Mouse (Mus musculus) embryonic facial prominence, embryonic 14.5 days (tissue): Measurements from ENCODE around the gene Tmc8. TPM values are rescaled to one million over a fixed set of nuclear protein-coding genes. Genes with fewer than 3 reads are reported as not detected.
A peak's percentile ranks its signal among the peaks of the same experiment; 100 is the strongest.
"Not testable (repeated sequence)": the region's sequence is repeated elsewhere in the genome, so short reads cannot be mapped to it uniquely, and the experiment has no call there.

Experiments used
- ATAC-seq: fragments of 200-750 bp; cut with Nextera tagmentation; 2 replicates; pipeline ENCODE4 v1.8.0; 2017; ENCODE audit warnings: low read depth, moderate number of reproducible peaks, moderate TSS enrichment
- DNase-seq: peaks from one replicate; pipeline ENCODE4 v3.0.0-alpha.2; 2015; ENCODE audit warnings: low spot score
- H3K27ac ChIP-seq: fragments of 300-500 bp; sonication (generic); replicated peaks from 2 replicates; pipeline ENCODE4 v1.5.1; 2014; ENCODE audit warnings: low read depth, mild to moderate bottlenecking, low read length, moderate library complexity
- H3K27me3 ChIP-seq: fragments of 300-500 bp; sonication (generic); replicated peaks from 2 replicates; pipeline ENCODE4 v1.6.1; 2014; ENCODE audit warnings: low read length; ENCODE audit not compliant: control insufficient read depth, insufficient read depth
- H3K36me3 ChIP-seq: fragments of 300-500 bp; sonication (generic); 2 replicates; pipeline ENCODE4 v1.6.1; 2014; ENCODE audit warnings: low read length, mixed read lengths; ENCODE audit not compliant: control insufficient read depth, insufficient read depth
- H3K4me1 ChIP-seq: fragments of 300-500 bp; sonication (generic); 2 replicates; pipeline ENCODE4 v1.6.1; 2014; ENCODE audit warnings: antibody characterized with exemption, low read length; ENCODE audit not compliant: control insufficient read depth, insufficient read depth
- H3K4me2 ChIP-seq: fragments of 300-500 bp; sonication (generic); 2 replicates; pipeline ENCODE4 v1.6.1; 2014; ENCODE audit warnings: low read depth, mild to moderate bottlenecking, low read length, moderate library complexity, mixed read lengths
- H3K4me3 ChIP-seq: fragments of 300-500 bp; sonication (generic); 2 replicates; pipeline ENCODE4 v1.5.1; 2014; ENCODE audit warnings: low read depth, mild to moderate bottlenecking, low read length
- H3K9ac ChIP-seq: fragments of 300-500 bp; sonication (generic); 2 replicates; pipeline ENCODE4 v1.6.1; 2014; ENCODE audit warnings: low read depth, mild to moderate bottlenecking, low read length, moderate library complexity, mixed read lengths
- H3K9me3 ChIP-seq: fragments of 300-500 bp; sonication (generic); 2 replicates; pipeline ENCODE4 v1.6.1; 2016; ENCODE audit warnings: low read length; ENCODE audit not compliant: control insufficient read depth
- WGBS: fragments of 180-500 bp; shearing (Covaris S2); extraction: QIAGEN DNeasy Blood & Tissue Kit; methylation state at CpG from one replicate; pipeline ENCODE4 v1.1.7; 2014; 5-methylcytosine and 5-hydroxymethylcytosine counted together
- polyA plus RNA-seq: library from polyadenylated mRNA; unstranded; fragments of >200 nt; fragmentation: Nextera tagmentation; extraction: Ambion mirVana; gene quantifications from 2 replicates; pipeline ENCODE4 v1.2.1, GENCODE M21; 2014

The Tmc8 gene
- polyA plus RNA-seq, 1 experiment from 2014 or later = 1.3 TPM

DNA sequence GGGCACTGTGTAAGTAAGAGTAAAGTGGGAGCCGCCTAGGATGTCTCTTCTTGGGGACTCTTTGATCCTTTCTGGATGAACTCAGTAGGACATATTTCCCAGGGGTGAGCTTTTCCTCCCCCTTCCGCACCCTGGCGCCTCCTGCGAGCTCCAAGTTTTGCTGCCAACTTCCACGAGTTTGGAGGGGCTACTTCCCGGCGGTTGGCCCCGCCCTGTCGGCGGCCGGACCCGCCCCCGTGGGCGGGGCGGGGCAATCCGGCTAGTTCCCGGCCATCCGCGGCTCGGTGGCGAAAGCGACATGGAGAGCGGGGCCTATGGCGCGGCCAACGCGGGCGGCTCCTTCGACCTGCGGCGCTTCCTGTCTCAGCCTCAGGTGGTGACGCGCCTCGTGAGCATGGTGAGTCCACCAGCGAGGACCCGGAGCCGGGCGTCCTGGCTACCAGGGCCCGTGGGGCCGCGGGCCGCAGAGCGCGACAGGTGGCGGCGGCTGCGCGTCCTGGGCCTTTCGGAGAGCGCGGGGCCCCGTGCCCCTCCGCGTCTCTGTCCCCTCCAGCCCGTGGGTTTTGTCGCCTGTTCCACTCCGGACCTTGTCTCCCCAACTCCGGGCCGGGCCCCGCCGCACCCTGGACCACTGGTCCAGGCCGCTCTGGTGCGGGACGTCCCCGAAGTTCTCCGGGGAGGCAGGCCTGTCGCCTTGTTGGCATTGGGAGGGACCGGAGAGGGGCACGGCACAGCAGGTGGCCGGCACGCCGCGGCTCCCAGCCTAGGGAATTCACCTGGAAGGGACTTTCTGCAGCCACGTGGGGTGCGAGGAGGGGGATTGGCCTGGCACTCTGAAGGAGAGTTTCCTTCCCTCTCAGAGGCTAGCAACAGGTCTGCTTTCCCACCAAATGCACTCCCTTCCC, 27.8 kb downstream of the Tmc8 start, which contains the start of the genes Gm20708 and Syngr2:
Gene Gm20708, plus strand, starts transcription at position 262 of the 905 bp plus-strand sequence.
Gene Syngr2, plus strand, starts transcription at position 262 of the 905 bp plus-strand sequence.
- H3K4me2 ChIP-seq = peak within 1 kb of the TSS; percentile 95
- DNase-seq (peak; percentile 87), ATAC-seq (peak; percentile 75)
- H3K27ac ChIP-seq = peak within 1 kb of the TSS; percentile 54; the same call in 1 of the 2 replicates
- peak within 1 kb of the TSS; percentile 73 for H3K9ac ChIP-seq
- no peaks in the 10 kb centered on the region for H3K9me3 ChIP-seq
- H3K27me3 ChIP-seq = no peaks in the 10 kb centered on the region
- peaks cover 17% of the 10 kb centered on the region; the same call in 1 of the 2 replicates for H3K36me3 ChIP-seq
- peaks cover 5% of the 10 kb centered on the region; the same call in 1 of the 2 replicates for H3K4me1 ChIP-seq
- 1% methylated on average over 44 of the region's 75 CpGs for WGBS
- H3K4me3 ChIP-seq = peak within 1 kb of the TSS; percentile 83

DNA sequence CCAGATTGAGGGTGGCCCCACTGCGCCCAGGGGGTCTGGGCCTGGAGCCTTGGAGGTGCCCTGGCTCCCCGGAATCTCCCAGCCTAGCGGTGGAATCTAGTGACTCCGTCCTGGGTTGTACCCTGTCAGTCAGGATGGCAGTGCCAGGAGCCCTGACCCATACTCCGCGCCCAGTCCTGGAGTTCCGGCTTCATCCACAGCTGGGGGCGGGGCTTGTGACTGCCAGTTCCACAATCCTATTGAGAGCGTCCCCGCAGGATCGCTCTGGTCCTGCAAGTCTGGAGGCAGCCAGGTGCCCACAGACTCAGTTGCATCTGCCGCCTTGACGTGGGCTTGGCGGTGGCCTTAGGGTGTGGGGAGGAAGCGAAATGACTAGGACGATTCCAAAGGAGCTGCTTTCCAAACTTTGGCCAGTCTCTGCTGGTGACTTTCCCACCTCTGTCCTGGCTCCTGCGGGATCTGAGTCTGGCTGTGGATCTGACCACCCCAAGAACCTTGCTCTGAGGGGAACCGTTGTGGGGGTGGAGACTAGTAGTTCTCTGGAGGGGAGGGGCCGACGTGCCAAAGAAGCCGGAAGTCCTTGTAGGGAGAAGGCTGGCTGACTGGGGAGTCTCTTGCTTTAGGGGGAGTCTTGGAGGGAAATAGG, 28.6 kb downstream of the Tmc8 start:
- Histone ChIP-seq H3K4me2 (peak overlapping the region; percentile 95), H3K4me3 (peak overlapping the region; percentile 83), H3K27ac (0 out of 2 replicates have a peak overlapping the region, but pooled peaks have one; percentile 45), H3K9ac (peak overlapping the region; percentile 73), H3K36me3 (peaks cover 18% of the 10 kb centered on the region; the same call in 1 of the 2 replicates), H3K4me1 (peaks cover 5% of the 10 kb centered on the region; the same call in 1 of the 2 replicates), H3K9me3 (no peaks in the 10 kb centered on the region), H3K27me3 (no peaks in the 10 kb centered on the region)
- peak; percentile 91 for ATAC-seq
- DNase-seq = peak; percentile 93
- under 1% methylated on average over 21 of the region's 21 CpGs for WGBS

DNA sequence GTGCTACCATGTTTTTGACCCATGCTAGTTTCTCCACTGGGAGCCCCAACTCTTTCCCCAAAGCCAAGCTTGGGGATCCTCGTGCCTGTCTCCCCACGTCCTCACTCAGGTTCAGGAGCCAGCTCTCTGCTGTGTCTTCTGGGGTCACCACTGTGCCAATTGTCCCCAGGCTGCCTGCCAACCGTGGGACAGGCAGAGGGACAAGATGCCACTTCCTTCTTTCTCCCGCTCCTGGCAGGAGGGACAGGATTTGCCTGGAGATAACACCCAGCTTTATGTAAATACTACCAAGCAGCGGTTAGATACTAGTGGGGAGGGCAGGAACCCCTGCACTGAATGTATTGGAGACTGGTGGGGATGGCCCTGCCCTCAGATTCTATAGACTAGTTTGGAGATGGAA, 32.0 kb downstream of the Tmc8 start:
- DNase-seq = no peak
- H3K9ac ChIP-seq = no peak overlapping the region
- no peak overlapping the region for H3K4me2 ChIP-seq
- H3K27ac ChIP-seq = no peak overlapping the region
- peaks cover 51% of the 10 kb centered on the region for H3K36me3 ChIP-seq
- whole genome bisulfite sequencing = 85% methylated on average over 5 of the region's 5 CpGs
- no peak for ATAC-seq
- H3K4me1 ChIP-seq = peaks cover 5% of the 10 kb centered on the region; the same call in 1 of the 2 replicates
- H3K27me3 ChIP-seq = no peaks in the 10 kb centered on the region
- H3K4me3 ChIP-seq = no peak overlapping the region
- H3K9me3 ChIP-seq = no peaks in the 10 kb centered on the region

DNA sequence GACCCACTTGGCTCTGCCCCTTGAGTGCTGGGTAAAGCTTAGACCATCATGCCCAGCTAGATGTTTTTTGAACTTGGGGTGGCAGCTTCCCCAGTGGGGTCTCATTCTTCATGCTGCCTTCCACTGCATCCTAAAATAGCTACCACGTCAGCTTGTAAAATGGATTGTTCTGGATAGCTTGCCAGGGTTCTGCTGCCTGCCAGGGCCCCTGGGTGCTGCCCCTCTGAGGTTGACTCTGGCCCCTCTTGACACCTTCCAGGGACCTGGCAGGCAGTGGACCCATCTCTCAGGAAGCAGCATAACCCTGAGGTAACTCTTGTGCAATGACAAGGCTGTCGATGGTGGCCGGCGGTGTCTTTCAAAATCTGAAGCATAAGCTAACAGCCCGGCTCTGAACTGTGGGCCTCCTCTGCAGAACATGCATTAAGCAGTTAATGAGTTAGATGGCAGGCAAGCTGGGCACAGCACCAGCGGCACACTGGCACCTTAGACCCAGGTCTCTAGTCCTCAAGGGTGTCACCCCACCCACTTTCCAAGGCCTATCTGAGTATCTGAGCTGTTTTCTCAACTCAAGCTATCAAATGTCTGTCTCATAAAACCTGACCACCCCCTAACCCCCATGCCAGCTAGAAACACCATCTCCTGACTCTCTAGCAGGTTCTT, 33.0 kb downstream of the Tmc8 start:
- H3K27ac ChIP-seq = no peak overlapping the region
- H3K36me3 ChIP-seq = peaks cover 61% of the 10 kb centered on the region
- no peaks in the 10 kb centered on the region for H3K27me3 ChIP-seq
- no peak overlapping the region for H3K9ac ChIP-seq
- no peak overlapping the region for H3K4me3 ChIP-seq
- H3K4me2 ChIP-seq = no peak overlapping the region
- no peaks in the 10 kb centered on the region for H3K9me3 ChIP-seq
- ATAC-seq (no peak), DNase-seq (no peak)
- H3K4me1 ChIP-seq = peaks cover 5% of the 10 kb centered on the region; the same call in 1 of the 2 replicates
- 88% methylated on average over 6 of the region's 6 CpGs for WGBS

DNA sequence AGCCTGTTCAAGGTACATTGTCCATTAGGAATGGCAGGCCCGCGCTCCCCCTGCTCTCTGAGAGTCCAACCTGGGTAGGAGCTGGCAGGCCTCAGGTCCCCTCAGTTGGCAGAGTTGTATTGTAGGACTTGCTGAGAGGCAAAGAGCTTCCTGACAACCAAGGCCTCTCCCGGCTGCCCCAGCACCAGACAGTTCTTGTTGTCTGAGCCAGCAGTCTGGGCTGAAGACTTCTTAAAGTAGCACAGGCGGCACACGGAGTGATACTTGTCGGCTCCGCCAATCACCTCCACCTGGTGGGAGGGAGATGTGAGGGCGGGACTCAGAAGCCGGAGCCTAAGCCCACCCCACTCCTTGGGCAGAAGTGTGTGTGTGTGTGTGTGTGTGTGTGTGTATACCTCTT, 34.0 kb downstream of the Tmc8 start:
- ATAC-seq = not testable (repeated sequence)
- WGBS = 83% methylated on average over 3 of the region's 9 CpGs

DNA sequence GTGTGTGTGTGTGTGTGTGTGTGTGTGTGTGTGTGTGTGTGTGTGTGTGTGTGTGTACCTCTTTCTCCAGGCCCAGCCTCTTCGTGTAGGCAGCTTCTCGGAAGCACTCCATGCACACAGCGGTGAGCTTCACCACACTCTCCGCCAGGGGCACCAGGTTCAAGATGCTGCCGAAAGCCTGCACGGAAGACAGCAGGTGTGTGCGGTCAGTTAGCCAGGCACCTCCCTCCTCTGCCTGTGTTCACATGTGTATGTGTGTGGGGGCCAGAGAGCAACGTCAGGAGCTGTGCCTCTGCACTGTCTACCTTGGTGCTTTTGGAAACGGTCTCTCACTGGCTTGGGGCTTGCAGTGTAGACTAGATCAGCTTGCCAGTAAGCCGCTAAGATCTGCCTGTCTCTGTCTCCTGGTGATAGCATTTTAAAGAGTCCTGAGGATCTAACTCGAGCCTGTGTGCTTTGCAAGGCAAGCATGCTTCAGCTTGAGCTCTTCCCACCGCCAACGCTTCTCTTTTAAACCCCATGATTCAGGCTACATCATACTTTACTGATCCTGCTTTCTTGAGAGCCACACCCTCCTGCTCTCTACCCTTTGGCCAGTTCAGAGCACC, 34.6 kb downstream of the Tmc8 start:
- H3K36me3 ChIP-seq = peaks cover 75% of the 10 kb centered on the region

More for the DNA sequence above, 34.0 kb downstream of the Tmc8 start:
- peaks cover 69% of the 10 kb centered on the region for H3K36me3 ChIP-seq
- H3K9me3 ChIP-seq, H3K27ac ChIP-seq, H3K4me2 ChIP-seq, H3K4me3 ChIP-seq, H3K9ac ChIP-seq, DNase-seq, H3K4me1 ChIP-seq, H3K27me3 ChIP-seq: not testable (repeated sequence)

DNA sequence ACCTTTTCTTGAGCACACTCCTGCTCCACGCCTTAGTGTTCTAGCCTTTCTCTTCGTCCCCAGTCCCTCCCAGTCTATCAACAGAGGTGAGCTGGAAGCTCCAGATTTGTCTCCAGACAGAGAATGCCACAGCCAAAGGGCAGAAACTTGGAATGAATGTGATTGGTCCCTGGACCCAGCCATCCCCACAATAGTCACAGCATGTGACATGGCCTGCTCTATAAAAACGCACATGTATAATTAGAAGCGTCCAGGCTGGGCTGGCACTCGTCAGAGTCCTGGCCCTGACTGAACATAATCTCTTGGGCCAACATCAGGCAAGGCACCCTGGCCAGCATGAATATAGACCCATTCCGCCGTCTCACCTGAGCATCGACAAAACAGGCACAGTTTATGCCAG, 37.2 kb downstream of the Tmc8 start:
- ATAC-seq = no peak
- Histone ChIP-seq H3K4me3 (no peak overlapping the region), H3K9me3 (no peaks in the 10 kb centered on the region), H3K36me3 (peaks cover 67% of the 10 kb centered on the region), H3K4me2 (no peak overlapping the region), H3K9ac (no peak overlapping the region), H3K27ac (no peak overlapping the region), H3K4me1 (peaks cover 7% of the 10 kb centered on the region; the same call in 1 of the 2 replicates), H3K27me3 (no peaks in the 10 kb centered on the region)
- WGBS = 80% methylated on average over 8 of the region's 8 CpGs
- DNase-seq = no peak

More for the DNA sequence above, 34.6 kb downstream of the Tmc8 start:
- WGBS = 82% methylated on average over 10 of the region's 13 CpGs
- no peak overlapping the region for H3K27ac ChIP-seq
- H3K4me2 ChIP-seq = no peak overlapping the region
- no peaks in the 10 kb centered on the region for H3K4me1 ChIP-seq
- no peak overlapping the region for H3K4me3 ChIP-seq
- H3K27me3 ChIP-seq = no peaks in the 10 kb centered on the region
- DNase-seq = no peak
- no peak overlapping the region for H3K9ac ChIP-seq
- ATAC-seq = no peak
- no peaks in the 10 kb centered on the region for H3K9me3 ChIP-seq

DNA sequence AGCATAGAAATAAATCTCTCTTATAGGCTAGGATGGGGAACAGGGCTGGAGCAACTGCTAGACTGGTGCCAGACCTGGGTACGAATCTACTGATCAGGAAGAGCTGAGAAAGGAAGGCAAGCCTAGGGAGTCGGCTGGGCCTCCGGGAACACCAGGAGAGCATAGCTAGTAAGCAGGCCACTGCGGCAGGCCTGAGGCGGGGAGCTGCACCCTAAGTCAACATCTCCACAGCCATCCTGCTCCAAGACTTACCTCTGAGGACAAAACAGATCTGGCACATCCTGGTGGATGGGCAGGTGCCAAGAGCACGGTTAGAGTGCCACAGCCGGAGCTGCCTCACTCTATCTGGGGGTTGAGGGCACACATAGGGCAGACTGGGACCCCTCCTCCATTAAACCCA, 38.3 kb downstream of the Tmc8 start:
- Histone ChIP-seq H3K9me3 (no peaks in the 10 kb centered on the region), H3K27me3 (no peaks in the 10 kb centered on the region), H3K9ac (no peak overlapping the region), H3K4me3 (no peak overlapping the region), H3K4me1 (peaks cover 7% of the 10 kb centered on the region; the same call in 1 of the 2 replicates), H3K36me3 (peaks cover 67% of the 10 kb centered on the region), H3K4me2 (no peak overlapping the region), H3K27ac (no peak overlapping the region)
- no peak for ATAC-seq
- no peak for DNase-seq
- WGBS = 94% methylated on average over 7 of the region's 7 CpGs
